Mouse (Mus musculus) lung, postnatal 10 days (tissue): ENCODE results near the gene Amdhd1.
A peak's percentile ranks its signal among the peaks of the same experiment; 100 is the strongest.
"Not testable (repeated sequence)": the region's sequence is repeated elsewhere in the genome, so short reads cannot be mapped to it uniquely, and the experiment has no call there.

Experiments used
- DNase-seq: peaks from one replicate; pipeline ENCODE4 v3.0.0; 2021

Amdhd1 gene

GRCm38 (mm10) chr10:93539775-93540430 lies at the start of gene Amdhd1:
TSS of gene Amdhd1 (minus strand) at chr10:93540033.
- DNase-seq: peak; percentile 94

- DNase-seq: peak; percentile 94
These were observed 49.5 kb upstream of the Amdhd1 start, which contains the start of gene Snrpf for GRCm38 (mm10) chr10:93589281-93589848. TSS of gene Snrpf (minus strand) at chr10:93589706.

- DNase-seq: no peak
These were observed 49.0 kb upstream of the Amdhd1 start for GRCm38 (mm10) chr10:93588796-93589195.

GRCm38 (mm10) chr10:93577271-93577886 lies 37.5 kb upstream of the Amdhd1 start:
- peak; percentile 85 for DNase-seq

GRCm38 (mm10) chr10:93575960-93576359 lies 36.1 kb upstream of the Amdhd1 start:
- no peak for DNase-seq

GRCm38 (mm10) chr10:93574966-93575365 lies 35.1 kb upstream of the Amdhd1 start:
- no peak for DNase-seq

- no peak for DNase-seq
These were observed 32.4 kb upstream of the Amdhd1 start for GRCm38 (mm10) chr10:93572209-93572608.

GRCm38 (mm10) chr10:93568671-93569070 lies 28.8 kb upstream of the Amdhd1 start:
- no peak for DNase-seq

GRCm38 (mm10) chr10:93567841-93568566 lies 28.2 kb upstream of the Amdhd1 start:
- DNase-seq: no peak

- no peak for DNase-seq
These were observed 27.2 kb upstream of the Amdhd1 start for GRCm38 (mm10) chr10:93567066-93567465.

GRCm38 (mm10) chr10:93564518-93565090 lies 24.8 kb upstream of the Amdhd1 start:
- no peak for DNase-seq

- DNase-seq: no peak
These were observed 20.0 kb upstream of the Amdhd1 start for GRCm38 (mm10) chr10:93559786-93560185.

- DNase-seq: not testable (repeated sequence)
These were observed 18.1 kb upstream of the Amdhd1 start for GRCm38 (mm10) chr10:93557971-93558370.

GRCm38 (mm10) chr10:93552596-93552995 lies 12.8 kb upstream of the Amdhd1 start:
- no peak for DNase-seq

GRCm38 (mm10) chr10:93549821-93550220 lies 10.0 kb upstream of the Amdhd1 start:
- DNase-seq: no peak

- peak; percentile 84 for DNase-seq
These were observed 9.2 kb upstream of the Amdhd1 start for GRCm38 (mm10) chr10:93548991-93549390.

- no peak for DNase-seq
These were observed 8.0 kb upstream of the Amdhd1 start for GRCm38 (mm10) chr10:93547741-93548270.

- DNase-seq: no peak
These were observed 4.3 kb upstream of the Amdhd1 start for GRCm38 (mm10) chr10:93544172-93544571.

GRCm38 (mm10) chr10:93543176-93543575 lies 3.3 kb upstream of the Amdhd1 start:
- no peak for DNase-seq

GRCm38 (mm10) chr10:93542356-93542755 lies 2.5 kb upstream of the Amdhd1 start:
- no peak for DNase-seq

GRCm38 (mm10) chr10:93541585-93541984 lies 1.8 kb upstream of the Amdhd1 start:
- no peak for DNase-seq

GRCm38 (mm10) chr10:93540431-93541210 lies 788 bp upstream of the Amdhd1 start, which contains the start of gene Ccdc38:
TSS of gene Ccdc38 (plus strand) at chr10:93540632.
- DNase-seq: no peak
